Mouse (Mus musculus): ENCODE data around the gene Mrpl18. TPM values are rescaled to one million over a fixed set of nuclear protein-coding genes. Genes with fewer than 3 reads are reported as not detected.

The Mrpl18 gene
- polyA plus RNA-seq, 1 experiment from 2014 or later, result 101 TPM

GRCm38 (mm10) chr17:12875734-12876133 is 40.4 kb downstream of the Mrpl18 start, which contains the start of gene Mrgprh:
TSS of gene Mrgprh (plus strand) at chr17:12876034.
- Histone ChIP-seq H3K27ac (replicated peaks) (no peak within 1 kb of the TSS), H3K4me3 (ENCODE audit: low read depth, low read length) (no peak within 1 kb of the TSS), H3K9me3 (ENCODE audit: control insufficient read depth, low read length) (no peaks in the 10 kb centered on the region), H3K4me2 (replicated peaks; ENCODE audit: low read depth) (no peak within 1 kb of the TSS), H3K4me1 (replicated peaks; ENCODE audit: control insufficient read depth, insufficient read depth) (no peaks in the 10 kb centered on the region), H3K27me3 (ENCODE audit: control insufficient read depth, insufficient read depth, low read length) (no peaks in the 10 kb centered on the region), H3K36me3 (ENCODE audit: control insufficient read depth, insufficient read depth, low read length) (no peaks in the 10 kb centered on the region), H3K9ac (ENCODE audit: low read length) (no peak within 1 kb of the TSS)
- no peak for TF ChIP-seq CTCF (IDR thresholded peaks at IDR 0.05; ENCODE audit: low read depth)
- no peak for TF ChIP-seq EP300 (optimal IDR thresholded peaks at IDR 0.05)
- 85% methylated on average over 5 of the region's 5 CpGs for WGBS
- no peak for DNase-seq (ENCODE audit: low spot score)
- no peak for ATAC-seq (ENCODE audit: low FRiP score, low TSS enrichment)

DNA sequence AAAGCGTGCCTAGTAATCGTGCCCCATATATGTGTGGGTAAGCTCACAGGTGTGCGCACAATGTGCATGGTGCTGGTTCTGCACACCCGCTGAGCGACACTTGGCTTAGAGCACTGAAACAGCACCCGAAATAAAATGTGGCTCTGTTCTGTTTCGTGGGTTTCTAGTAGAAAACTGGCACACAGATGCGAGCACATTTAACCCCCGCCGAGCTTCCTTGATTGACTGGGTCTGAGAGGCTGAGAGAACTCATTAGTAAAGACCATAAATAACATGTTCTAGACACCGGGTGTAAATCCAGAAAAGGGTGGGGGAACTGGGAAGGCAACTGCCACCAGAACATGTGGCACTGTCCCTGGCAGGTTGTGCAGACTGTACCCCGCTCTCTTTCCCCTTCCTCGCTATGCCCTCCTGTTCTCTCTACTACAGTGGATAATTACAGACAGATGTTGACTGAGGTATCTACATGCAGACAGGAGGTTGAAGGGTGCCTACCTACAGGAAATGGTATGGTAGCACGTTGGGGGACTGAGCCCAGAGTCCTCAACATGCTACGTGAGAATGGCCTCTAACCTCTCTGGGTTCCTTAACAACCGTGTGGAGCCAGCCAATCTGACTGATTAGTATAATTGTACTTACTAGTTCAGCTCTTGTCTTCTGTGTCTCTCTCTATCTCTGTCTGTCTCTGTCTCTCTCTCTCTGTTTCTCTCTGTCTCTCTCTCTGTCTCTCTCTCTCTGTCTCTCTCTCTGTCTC is 43.7 kb downstream of the Mrpl18 start:
- Histone ChIP-seq H3K4me1 (replicated peaks; ENCODE audit: control insufficient read depth, insufficient read depth) (no peaks in the 10 kb centered on the region), H3K9ac (ENCODE audit: low read length) (no peak overlapping the region), H3K27me3 (ENCODE audit: control insufficient read depth, insufficient read depth, low read length) (no peaks in the 10 kb centered on the region), H3K4me2 (replicated peaks; ENCODE audit: low read depth) (no peak overlapping the region), H3K4me3 (ENCODE audit: low read depth, low read length) (no peak overlapping the region), H3K9me3 (ENCODE audit: control insufficient read depth, low read length) (no peaks in the 10 kb centered on the region), H3K27ac (replicated peaks) (no peak overlapping the region), H3K36me3 (ENCODE audit: control insufficient read depth, insufficient read depth, low read length) (no peaks in the 10 kb centered on the region)
- ATAC-seq (ENCODE audit: low FRiP score, low TSS enrichment) (no peak), DNase-seq (ENCODE audit: low spot score) (no peak)
- TF ChIP-seq EP300 (optimal IDR thresholded peaks at IDR 0.05), result no peak
- no peak for TF ChIP-seq CTCF (IDR thresholded peaks at IDR 0.05; ENCODE audit: low read depth)
- 70% methylated on average over 16 of the region's 16 CpGs for WGBS

- no peaks in the 10 kb centered on the region for H3K27me3 ChIP-seq (ENCODE audit: control insufficient read depth, insufficient read depth, low read length)
- no peak overlapping the region for H3K9ac ChIP-seq (ENCODE audit: low read length)
- no peak for TF ChIP-seq EP300 (optimal IDR thresholded peaks at IDR 0.05)
- TF ChIP-seq CTCF (IDR thresholded peaks at IDR 0.05; ENCODE audit: low read depth), result no peak
- H3K27ac ChIP-seq (replicated peaks), result no peak overlapping the region
- H3K4me2 ChIP-seq (replicated peaks; ENCODE audit: low read depth), result no peak overlapping the region
- no peak for DNase-seq (ENCODE audit: low spot score)
- H3K4me3 ChIP-seq (ENCODE audit: low read depth, low read length), result no peak overlapping the region
- H3K4me1 ChIP-seq (replicated peaks; ENCODE audit: control insufficient read depth, insufficient read depth), result no peaks in the 10 kb centered on the region
- WGBS, result 19% methylated on average over 4 of the region's 4 CpGs
- ATAC-seq (ENCODE audit: low FRiP score, low TSS enrichment), result no peak
- H3K9me3 ChIP-seq (ENCODE audit: control insufficient read depth, low read length), result no peaks in the 10 kb centered on the region
- H3K36me3 ChIP-seq (ENCODE audit: control insufficient read depth, insufficient read depth, low read length), result no peaks in the 10 kb centered on the region
Observed at GRCm38 (mm10) chr17:12868640-12869039, 47.5 kb downstream of the Mrpl18 start.

- no peaks in the 10 kb centered on the region for H3K27me3 ChIP-seq (ENCODE audit: control insufficient read depth, insufficient read depth, low read length)
- no peak for ATAC-seq (ENCODE audit: low FRiP score, low TSS enrichment)
- no peak within 1 kb of the TSS for H3K27ac ChIP-seq (replicated peaks)
Observed at GRCm38 (mm10) chr17:12868043-12868442, 48.1 kb downstream of the Mrpl18 start, which contains the start of gene Mas1. TSS of gene Mas1 (minus strand) at chr17:12868143.

GRCm38 (mm10) chr17:12866853-12867252 is 49.3 kb downstream of the Mrpl18 start:
- no peak for DNase-seq (ENCODE audit: low spot score)
- ATAC-seq (ENCODE audit: low FRiP score, low TSS enrichment), result no peak
- Histone ChIP-seq H3K4me1 (replicated peaks; ENCODE audit: control insufficient read depth, insufficient read depth) (no peaks in the 10 kb centered on the region), H3K9ac (ENCODE audit: low read length) (no peak overlapping the region), H3K27me3 (ENCODE audit: control insufficient read depth, insufficient read depth, low read length) (no peaks in the 10 kb centered on the region), H3K4me3 (ENCODE audit: low read depth, low read length) (no peak overlapping the region), H3K27ac (replicated peaks) (no peak overlapping the region), H3K9me3 (ENCODE audit: control insufficient read depth, low read length) (no peaks in the 10 kb centered on the region), H3K36me3 (ENCODE audit: control insufficient read depth, insufficient read depth, low read length) (no peaks in the 10 kb centered on the region), H3K4me2 (replicated peaks; ENCODE audit: low read depth) (no peak overlapping the region)
- WGBS, result 83% methylated on average over 10 of the region's 10 CpGs
- TF ChIP-seq EP300 (optimal IDR thresholded peaks at IDR 0.05), result no peak

More at GRCm38 (mm10) chr17:12868043-12868442, 48.1 kb downstream of the Mrpl18 start, which contains the start of gene Mas1:
- H3K9me3 ChIP-seq (ENCODE audit: control insufficient read depth, low read length), result no peaks in the 10 kb centered on the region
- H3K4me1 ChIP-seq (replicated peaks; ENCODE audit: control insufficient read depth, insufficient read depth), result no peaks in the 10 kb centered on the region
- no peaks in the 10 kb centered on the region for H3K36me3 ChIP-seq (ENCODE audit: control insufficient read depth, insufficient read depth, low read length)
- no peak within 1 kb of the TSS for H3K9ac ChIP-seq (ENCODE audit: low read length)
- H3K4me3 ChIP-seq (ENCODE audit: low read depth, low read length), result no peak within 1 kb of the TSS
- H3K4me2 ChIP-seq (replicated peaks; ENCODE audit: low read depth), result no peak within 1 kb of the TSS
- no peak for DNase-seq (ENCODE audit: low spot score)
- 30% methylated on average over 2 of the region's 2 CpGs for WGBS
- TF ChIP-seq EP300 (optimal IDR thresholded peaks at IDR 0.05) (no peak), CTCF (IDR thresholded peaks at IDR 0.05; ENCODE audit: low read depth) (no peak)

- TF ChIP-seq EP300 (optimal IDR thresholded peaks at IDR 0.05), result no peak
- no peak for TF ChIP-seq CTCF (IDR thresholded peaks at IDR 0.05; ENCODE audit: low read depth)
- H3K4me1 ChIP-seq (replicated peaks; ENCODE audit: control insufficient read depth, insufficient read depth), result no peaks in the 10 kb centered on the region
- H3K9ac ChIP-seq (ENCODE audit: low read length), result no peak overlapping the region
- no peaks in the 10 kb centered on the region for H3K36me3 ChIP-seq (ENCODE audit: control insufficient read depth, insufficient read depth, low read length)
- no peaks in the 10 kb centered on the region for H3K9me3 ChIP-seq (ENCODE audit: control insufficient read depth, low read length)
- no peaks in the 10 kb centered on the region for H3K27me3 ChIP-seq (ENCODE audit: control insufficient read depth, insufficient read depth, low read length)
- no peak for ATAC-seq (ENCODE audit: low FRiP score, low TSS enrichment)
- 52% methylated on average over 3 of the region's 3 CpGs for WGBS
- no peak for DNase-seq (ENCODE audit: low spot score)
- H3K4me3 ChIP-seq (ENCODE audit: low read depth, low read length), result no peak overlapping the region
- H3K27ac ChIP-seq (replicated peaks), result no peak overlapping the region
- H3K4me2 ChIP-seq (replicated peaks; ENCODE audit: low read depth), result no peak overlapping the region
Observed at GRCm38 (mm10) chr17:12865407-12865806, 50.7 kb downstream of the Mrpl18 start.
